Mouse (Mus musculus): ENCODE data around the gene Pitpnm2.

- TF ChIP-seq POLR2A (IDR thresholded peaks at IDR 0.05; ENCODE audit: low read depth, low read length), result no peak
- no peak for TF ChIP-seq CTCF (IDR thresholded peaks at IDR 0.05; ENCODE audit: extremely low read depth, insufficient read length, insufficient replicate concordance, low read depth, low read length)
Measured at GRCm38 (mm10) chr5:124102326-124102725, 147.2 kb downstream of the Pitpnm2 start.
